Mouse (Mus musculus) CH12F3 (cell line): ENCODE measurements around the gene Dedd2.

Experiments used
- in situ Hi-C: fragments of 300-500 bp; cut with MboI; formaldehyde crosslinking; loops from 2 replicates; pipeline ENCODE4 v1.14.3; 2020; ENCODE audit warnings: low sequenced_read_pairs

The Dedd2 gene

GRCm38 (mm10) chr7:25219756-25220456 lies 509 bp downstream of the Dedd2 start:
- in situ Hi-C loops: no loop called here

- in situ Hi-C loops: no loop called here
Measured at GRCm38 (mm10) chr7:25219416-25219750, 1.0 kb downstream of the Dedd2 start.

GRCm38 (mm10) chr7:25218705-25219415 lies 1.6 kb downstream of the Dedd2 start:
- in situ Hi-C loops: no loop called here

GRCm38 (mm10) chr7:25217653-25218395 lies 2.6 kb downstream of the Dedd2 start:
- in situ Hi-C loops: no loop called here

- in situ Hi-C loops: no loop called here
Measured at GRCm38 (mm10) chr7:25214172-25214571, 6.2 kb downstream of the Dedd2 start.

- in situ Hi-C loops: no loop called here
Measured at GRCm38 (mm10) chr7:25213099-25213498, 7.3 kb downstream of the Dedd2 start.

- in situ Hi-C loops: no loop called here
Measured at GRCm38 (mm10) chr7:25210482-25210881, 9.9 kb downstream of the Dedd2 start.

- in situ Hi-C loops: no loop called here
Measured at GRCm38 (mm10) chr7:25209161-25209622, 11.2 kb downstream of the Dedd2 start.

GRCm38 (mm10) chr7:25206094-25206830 lies 14.2 kb downstream of the Dedd2 start:
- in situ Hi-C loops: no loop called here

GRCm38 (mm10) chr7:25205355-25206093 lies 14.9 kb downstream of the Dedd2 start:
- in situ Hi-C loops: no loop called here

- in situ Hi-C loops: no loop called here
Measured at GRCm38 (mm10) chr7:25203624-25204023, 16.8 kb downstream of the Dedd2 start.

GRCm38 (mm10) chr7:25197384-25198018 lies 22.9 kb downstream of the Dedd2 start:
- in situ Hi-C loops: no loop called here

- in situ Hi-C loops: no loop called here
Measured at GRCm38 (mm10) chr7:25196107-25196506, 24.3 kb downstream of the Dedd2 start.

GRCm38 (mm10) chr7:25195148-25195547 lies 25.3 kb downstream of the Dedd2 start:
- in situ Hi-C loops: no loop called here

GRCm38 (mm10) chr7:25192110-25192509 lies 28.3 kb downstream of the Dedd2 start:
- in situ Hi-C loops: no loop called here

GRCm38 (mm10) chr7:25190806-25191205 lies 29.6 kb downstream of the Dedd2 start:
- in situ Hi-C loops: no loop called here

GRCm38 (mm10) chr7:25187662-25188650 lies 32.5 kb downstream of the Dedd2 start:
- in situ Hi-C loops: loop anchor here (5.0 kb wide), 1 partner anchor 61 kb away; no protein-coding TSS in a partner anchor

- in situ Hi-C loops: no loop called here
Measured at GRCm38 (mm10) chr7:25184091-25184490, 36.3 kb downstream of the Dedd2 start.

- in situ Hi-C loops: no loop called here
Measured at GRCm38 (mm10) chr7:25181814-25182213, 38.6 kb downstream of the Dedd2 start.
